Mouse (Mus musculus) ES-E14 (cell line): ENCODE data around the gene Pbrm1.

ENCODE experiments used
- CHD2 ChIP-seq: IDR thresholded peaks from 2 replicates; pipeline ENCODE4 v1.6.1; 2014; ENCODE audit warnings: mild to moderate bottlenecking, low read depth, low read length, inconsistent platforms
- HCFC1 ChIP-seq: IDR thresholded peaks from 2 replicates; pipeline ENCODE4 v1.6.1; 2012; ENCODE audit warnings: low read length, inconsistent platforms, borderline replicate concordance; ENCODE audit not compliant: insufficient read depth
- MAFK ChIP-seq: IDR thresholded peaks from 2 replicates; pipeline ENCODE4 v1.6.1; 2014; ENCODE audit warnings: mild to moderate bottlenecking, low read depth, low read length, inconsistent platforms; ENCODE audit not compliant: insufficient read depth
- ZNF384 ChIP-seq: IDR thresholded peaks from 2 replicates; pipeline ENCODE4 v1.6.1; 2012; ENCODE audit warnings: low read depth, low read length, inconsistent platforms

DNA sequence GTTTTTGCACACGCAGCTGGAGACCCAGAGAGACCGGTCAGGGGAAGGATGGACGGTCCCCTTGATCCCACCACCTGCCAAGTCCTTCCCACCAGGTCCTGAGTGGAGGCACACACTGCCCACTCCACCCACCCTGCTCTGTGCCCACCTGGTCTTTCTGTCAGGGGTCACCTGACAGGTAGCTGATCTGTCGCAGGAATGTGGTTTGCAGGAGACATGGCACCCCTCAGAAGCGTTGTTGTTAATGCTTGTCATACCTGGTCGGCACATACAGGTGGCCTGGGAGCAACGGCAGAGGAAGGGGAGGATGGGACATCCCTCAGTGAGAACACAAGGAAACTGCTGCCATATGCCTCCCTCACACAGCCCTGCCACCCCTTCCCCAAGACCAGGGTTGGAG is 142.3 kb downstream of the Pbrm1 start:
- TF ChIP-seq MAFK (no peak), ZNF384 (no peak), CHD2 (no peak), HCFC1 (no peak)
